Mouse (Mus musculus) A20 (cell line): ENCODE data around the gene BC034090.
"Not testable (repeated sequence)": the region's sequence is repeated elsewhere in the genome, so short reads cannot be mapped to it uniquely, and the experiment has no call there.

Experiments
- DNase-seq: peaks from one replicate; pipeline ENCODE4 v3.0.0-alpha.2; 2011; ENCODE audit warnings: low read depth, low spot score

The BC034090 gene

DNA sequence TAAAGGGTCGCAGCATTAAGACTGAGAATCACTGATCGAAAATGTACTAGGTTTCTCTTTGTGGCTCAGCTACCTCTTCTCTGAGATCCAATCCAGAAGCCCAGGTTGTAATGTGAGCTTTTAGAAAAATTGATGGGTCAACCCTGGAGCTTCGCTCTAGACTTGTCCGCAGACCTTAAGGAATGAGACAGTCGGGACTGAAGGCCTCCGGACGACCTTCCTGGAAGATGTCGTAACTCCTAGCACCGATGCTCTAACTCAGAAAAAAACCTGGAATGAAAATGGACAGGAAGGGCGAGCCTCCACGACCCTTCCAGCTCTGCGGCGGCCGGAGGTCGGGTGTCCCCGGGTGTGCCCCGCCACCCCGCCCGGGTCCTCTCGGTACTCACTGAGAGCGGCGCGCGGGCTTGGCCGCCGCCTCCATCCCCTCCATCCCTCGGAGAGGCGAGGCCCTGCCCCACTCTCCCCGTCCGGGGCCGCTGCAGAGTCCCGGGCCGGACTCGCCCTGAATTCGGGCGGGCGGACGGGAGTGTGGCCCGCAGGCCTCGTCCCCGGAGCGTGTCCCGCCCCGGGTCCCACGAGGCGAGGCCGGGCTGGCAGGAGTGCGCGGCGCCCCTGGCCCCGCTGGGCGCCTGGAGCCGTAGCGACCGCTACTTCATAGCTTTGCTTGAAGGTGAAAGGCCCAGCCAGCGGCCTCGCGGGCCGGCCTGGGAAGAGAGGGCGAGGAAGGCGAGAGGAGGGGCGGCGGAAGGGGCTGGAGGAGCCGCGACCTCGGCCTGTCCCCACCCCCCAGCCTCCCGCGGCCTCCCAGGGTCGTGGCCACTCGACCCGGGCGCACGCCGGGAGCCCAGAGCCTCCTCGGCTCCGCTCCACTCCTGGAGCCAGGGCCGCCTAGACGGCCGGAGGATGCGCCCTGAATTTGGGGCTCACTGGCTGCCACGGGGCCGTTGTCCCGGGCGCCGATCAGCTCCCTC lies at the start of gene BC034090:
Gene BC034090 (minus strand): TSS at position 648 of the 974 bp plus-strand sequence.
- no peak for DNase-seq

DNA sequence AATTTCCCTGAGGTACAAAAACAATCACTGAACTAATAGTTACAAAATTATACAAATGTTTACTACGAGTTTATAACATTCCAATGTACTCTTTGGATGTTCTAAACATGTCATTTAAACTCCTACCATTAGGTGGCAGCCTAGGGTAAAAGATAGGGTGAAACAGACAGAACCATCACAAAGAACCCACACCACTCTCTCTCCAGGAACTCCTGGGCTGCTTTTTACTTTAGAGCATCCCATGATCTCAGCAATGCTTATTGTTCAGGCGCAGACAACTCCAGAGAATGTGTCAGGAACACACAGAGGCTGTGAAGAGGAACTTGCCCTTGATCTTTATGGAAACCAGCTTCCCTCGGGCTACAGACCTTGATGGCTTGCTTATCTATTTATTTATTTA lies 49.2 kb upstream of the BC034090 start:
- peak; percentile 74 for DNase-seq

DNA sequence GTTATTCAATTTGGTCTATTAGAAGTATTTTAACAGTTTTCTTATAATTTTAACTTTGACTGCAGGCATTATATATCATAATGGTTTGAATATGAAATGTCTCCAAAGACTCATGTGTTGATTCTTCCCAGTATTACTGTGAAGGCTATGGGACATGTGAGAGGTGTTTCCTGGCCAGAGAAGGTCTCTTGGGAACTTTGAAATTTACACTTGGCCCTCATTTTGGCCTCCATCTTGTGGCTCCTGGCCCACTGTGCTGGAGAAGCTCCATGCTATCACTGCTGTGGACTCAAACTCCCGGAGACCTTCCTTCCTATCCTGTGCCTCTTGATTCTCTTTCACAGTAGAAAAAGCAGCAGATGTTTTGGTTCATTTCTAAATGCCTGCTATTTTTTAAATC lies 45.2 kb upstream of the BC034090 start:
- DNase-seq, result no peak

DNA sequence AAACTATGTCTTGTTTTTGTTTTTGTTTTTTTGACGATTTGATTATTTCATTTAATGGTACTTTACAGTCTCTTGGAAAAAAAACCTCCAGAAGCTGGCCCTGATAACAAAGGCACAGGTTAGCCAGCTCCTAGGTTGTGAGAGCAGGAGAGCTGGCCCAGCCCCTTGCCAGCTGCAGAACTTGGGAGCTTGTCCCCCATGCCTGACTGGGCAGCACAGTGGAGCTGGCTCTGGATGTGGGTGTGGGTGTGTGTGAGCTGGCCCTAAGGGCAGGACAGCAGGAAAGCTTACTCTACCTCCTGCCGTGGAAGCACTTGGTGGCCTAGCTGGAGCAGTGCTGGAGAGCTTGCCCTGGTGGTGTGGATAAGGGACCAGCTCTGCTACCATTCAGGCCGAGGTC lies 43.8 kb upstream of the BC034090 start:
- DNase-seq, result no peak

DNA sequence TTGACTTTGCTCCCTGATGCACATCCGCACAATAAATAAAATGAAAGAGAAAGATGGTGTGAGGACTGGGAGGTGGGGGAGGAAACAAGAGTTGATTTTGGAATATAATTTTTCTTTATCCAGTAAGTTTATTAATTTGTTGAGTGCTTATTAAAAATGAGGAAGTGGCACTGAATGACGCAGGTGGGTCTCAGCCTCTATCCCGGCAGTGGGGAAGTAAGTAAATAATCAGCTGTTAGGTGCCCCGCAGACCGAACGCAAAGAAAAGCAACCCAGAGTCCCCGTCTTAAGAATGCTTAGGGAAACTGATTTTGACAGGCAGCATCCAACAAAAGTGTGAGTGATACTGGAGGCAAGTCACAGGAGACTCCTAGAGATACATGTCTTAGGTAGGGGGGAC lies 39.6 kb upstream of the BC034090 start:
- peak; percentile 77 for DNase-seq

DNA sequence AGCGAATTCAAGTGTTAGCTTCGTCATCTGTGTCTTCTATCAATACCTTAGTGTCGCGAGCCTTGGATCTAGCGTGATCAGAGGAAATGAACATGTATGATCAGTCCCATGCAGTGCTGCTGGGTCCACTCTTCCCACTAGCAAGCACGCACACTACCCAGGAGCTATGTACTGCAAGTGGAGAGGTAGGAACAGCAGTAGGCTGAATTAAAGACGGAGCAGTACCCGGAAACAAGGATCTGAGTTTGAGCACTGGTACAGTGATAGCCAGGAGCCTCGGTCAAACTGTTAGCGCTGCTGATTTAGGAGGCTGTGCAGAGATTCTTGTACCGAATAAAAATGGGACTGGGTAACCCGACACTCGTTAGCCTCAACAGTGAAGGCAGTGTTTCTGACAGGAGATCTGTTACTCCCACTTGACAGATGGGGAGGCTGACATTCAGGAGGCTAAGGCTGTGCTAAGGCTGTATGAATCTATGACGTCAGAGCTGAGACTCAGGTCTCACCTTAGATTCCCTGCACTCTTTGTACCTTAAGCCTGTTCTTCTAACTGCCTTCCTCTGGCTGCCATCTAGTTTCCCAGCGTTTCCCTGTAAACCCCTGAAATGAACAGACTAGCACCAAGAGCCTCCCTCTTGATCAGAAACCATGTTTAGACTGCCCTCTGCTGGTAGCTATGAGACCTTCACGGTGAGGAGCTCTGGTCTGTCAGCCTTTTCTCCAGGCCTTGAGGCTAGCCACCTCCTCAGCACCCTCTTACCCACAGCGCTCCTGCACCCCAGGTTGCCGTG lies 37.0 kb upstream of the BC034090 start:
- peak; percentile 73 for DNase-seq

DNA sequence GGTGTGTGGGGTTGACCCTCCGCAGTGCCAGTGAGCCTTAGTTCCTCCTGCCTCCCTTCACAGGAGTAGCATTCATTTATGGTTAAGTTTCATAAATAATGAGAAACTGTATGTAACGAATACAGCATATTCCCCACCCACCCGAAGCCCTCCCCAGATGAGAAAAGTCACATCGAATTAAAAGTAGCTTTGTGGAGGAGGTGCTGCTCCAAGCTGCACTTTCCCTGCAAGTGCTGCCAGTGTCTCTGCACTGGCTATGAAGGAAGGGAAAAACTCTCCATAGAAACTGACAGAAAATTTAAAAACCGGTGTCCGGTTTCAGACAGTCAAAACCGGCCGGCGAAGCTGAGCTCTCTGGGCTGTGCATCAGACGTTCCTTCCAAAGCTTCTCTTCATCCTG lies 36.1 kb upstream of the BC034090 start:
- DNase-seq, result no peak

DNA sequence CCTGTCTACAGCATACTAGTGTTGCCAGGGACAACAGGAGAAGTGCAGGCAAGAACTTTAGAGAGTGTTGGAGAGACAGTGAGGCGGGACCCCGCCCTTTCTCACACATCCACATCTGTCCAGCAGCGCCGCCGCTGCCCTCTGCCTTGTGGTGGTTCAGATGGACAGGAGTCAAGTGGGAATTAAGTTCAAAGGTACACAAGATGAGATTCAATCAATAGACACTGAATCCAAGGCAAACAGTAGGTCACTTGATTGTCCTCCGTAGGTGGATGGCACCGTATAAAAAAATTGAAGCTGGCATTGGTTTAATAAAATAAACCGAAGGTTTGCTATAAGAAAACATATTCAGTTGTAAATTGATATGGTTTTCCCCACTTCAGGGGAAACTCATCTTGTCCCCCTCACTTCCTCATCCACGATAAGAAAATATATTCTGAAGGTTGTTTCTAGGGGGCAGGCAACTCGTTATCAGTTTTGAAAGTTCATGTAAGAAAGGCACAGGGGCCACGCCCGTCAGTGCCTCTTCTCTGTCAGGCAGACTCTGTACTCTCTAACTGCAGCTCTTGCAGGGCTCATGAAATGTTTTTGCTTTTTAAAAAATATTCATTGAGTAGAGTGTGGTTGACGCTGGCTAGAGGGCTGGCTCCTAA lies 32.3 kb upstream of the BC034090 start:
- DNase-seq, result peak; percentile 41

DNA sequence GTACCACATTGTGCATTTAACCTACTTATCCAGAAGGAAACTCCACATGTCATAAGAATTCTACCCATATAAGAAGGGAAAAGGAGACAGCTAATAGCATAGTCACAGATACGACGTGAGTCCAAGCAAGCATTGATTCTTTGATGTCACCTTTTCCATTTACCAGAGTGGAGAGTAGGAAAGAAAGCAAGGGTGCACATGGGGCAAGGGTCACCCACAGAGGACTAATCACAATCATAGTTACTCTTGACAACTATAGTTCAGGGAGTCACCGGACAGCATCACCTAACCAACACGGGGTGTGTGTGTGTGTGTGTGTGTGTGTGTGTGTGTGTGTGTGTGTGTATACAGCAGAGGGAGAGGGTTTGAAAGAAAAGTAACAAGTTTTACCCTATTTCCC lies 31.5 kb upstream of the BC034090 start:
- DNase-seq, result no peak

DNA sequence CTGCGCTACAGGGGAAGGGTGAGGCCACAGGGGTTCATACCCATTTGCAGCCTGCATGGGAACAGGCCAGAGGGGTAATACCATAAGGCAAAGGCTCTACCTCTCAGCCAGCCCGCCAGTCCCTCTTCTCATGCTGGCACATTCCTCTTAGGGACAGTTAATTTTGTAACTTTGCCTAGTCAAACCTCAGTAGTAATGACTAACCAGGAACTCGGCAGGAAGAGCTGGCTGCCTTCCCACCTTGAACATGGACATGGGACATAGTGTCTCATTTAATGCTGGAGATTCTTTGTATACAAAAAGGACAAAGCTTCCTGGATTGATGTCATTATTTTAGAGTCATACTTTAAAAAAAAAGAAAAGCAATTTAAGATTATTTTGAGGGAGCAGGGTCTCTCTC lies 30.7 kb upstream of the BC034090 start:
- DNase-seq, result no peak

DNA sequence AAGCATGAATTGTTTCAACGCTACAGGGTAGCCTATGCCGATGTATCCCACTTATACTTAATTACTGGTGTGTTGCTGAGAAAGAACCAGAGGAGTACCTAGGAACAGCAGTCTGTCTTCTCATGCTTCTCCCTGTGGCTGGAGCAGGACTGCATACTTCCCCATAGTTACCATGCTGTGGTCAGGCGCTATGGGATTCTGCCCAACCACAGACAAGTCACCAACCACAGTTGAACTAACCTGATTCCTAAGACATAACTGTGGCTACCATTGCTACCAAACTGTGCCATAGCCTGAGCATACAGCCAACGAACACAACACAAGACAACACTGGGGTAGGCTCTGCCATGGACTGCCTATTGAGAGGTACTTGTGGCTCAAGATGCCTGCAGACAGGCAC lies 28.7 kb upstream of the BC034090 start:
- no peak for DNase-seq

DNA sequence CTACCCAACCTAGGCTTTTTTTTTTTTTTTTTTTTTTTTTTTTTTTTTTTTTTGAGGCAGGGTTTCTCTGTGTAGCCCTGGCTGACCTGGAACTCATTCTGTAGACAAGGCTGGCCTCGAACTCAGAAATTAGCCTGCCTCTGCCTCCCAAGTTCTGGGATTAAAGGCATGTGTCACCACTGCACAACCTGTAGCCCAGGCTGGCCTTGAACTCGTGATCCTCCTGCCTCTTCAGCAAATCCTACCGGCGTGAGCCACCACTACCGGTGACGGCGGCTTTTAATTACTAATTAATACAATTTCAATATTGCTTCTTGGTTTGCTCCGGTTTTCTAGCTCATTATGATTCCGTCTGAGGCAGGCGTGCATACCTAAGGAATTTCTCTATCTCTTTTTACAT lies 18.3 kb upstream of the BC034090 start:
- DNase-seq, result not testable (repeated sequence)

DNA sequence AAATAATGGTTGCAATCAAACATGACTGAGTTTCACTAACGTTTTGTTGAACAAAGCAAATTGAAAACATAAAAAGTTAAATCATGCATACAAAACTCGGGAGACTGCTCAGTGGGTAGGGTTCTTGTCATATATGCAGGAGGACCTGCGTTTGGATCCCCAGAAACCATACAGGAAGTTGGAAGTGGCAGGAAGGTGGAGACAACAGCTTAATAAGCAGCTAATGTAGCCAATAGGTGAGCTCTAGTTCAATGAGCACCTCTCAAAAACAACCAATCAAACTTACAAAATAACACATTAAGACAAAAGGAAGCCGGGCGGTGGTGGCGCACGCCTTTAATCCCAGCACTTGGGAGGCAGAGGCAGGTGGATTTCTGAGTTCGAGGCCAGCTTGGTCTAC lies 10.1 kb upstream of the BC034090 start:
- no peak for DNase-seq

DNA sequence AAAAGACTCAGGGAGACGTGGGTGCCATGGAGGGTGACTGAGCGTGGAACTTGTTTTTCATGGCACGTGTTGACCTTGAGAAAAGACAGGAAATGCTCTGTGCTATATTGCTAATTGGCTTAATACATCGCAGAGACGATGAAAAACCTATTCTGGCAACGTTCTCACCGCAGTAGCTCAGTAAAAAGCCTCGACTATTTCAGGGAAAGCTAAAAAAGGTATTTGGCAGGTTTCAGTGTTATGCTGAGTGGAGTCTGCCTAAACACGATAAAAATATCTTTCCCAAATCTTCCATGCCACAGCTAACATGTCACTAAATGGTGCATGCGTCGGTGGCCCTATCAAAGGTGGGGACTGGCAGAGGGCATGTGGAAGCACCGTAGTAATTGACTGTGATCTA lies 8.9 kb upstream of the BC034090 start:
- no peak for DNase-seq

DNA sequence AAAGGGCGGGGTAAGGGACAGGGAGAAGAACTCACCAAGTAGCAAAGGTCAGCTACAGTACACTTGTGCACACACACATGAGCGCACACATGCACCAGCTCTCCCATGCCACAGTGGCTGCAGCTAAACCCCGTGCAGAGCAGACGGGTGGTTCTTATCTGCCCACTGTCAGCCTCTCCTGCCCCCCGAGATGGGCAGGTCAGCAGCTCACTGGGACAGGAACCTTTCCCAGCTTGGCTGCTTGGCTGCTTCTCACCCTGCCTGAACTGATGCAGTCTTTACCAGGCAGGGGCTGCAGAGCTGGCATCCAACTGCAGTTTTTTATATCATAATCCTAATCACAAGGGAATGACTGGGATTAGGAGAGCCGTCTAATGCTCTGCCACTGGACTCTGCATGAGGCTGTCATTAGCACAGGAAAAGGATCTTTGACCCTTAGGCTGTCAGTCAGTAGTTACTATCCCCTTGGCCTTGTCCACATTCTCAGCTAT lies 8.4 kb upstream of the BC034090 start:
- no peak for DNase-seq

DNA sequence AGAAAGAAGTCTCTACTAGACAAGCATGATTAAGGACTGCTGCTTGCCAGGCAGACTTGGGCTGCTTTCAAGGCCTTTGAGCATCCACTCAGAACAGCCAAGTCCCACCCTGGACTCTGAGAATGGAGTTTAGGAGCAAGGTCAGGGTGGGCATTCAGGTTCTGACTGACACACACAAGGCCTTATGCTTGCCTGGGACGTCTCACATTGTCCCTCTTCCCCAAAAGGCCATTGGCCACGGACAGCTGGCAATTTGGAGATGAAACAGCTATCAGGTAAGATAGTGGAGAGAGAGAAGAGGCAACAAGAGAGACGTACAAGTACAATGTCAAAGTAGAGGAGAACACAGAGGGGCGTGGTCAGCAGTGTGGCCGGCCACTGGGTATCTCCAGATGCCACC lies 7.4 kb upstream of the BC034090 start:
- no peak for DNase-seq

DNA sequence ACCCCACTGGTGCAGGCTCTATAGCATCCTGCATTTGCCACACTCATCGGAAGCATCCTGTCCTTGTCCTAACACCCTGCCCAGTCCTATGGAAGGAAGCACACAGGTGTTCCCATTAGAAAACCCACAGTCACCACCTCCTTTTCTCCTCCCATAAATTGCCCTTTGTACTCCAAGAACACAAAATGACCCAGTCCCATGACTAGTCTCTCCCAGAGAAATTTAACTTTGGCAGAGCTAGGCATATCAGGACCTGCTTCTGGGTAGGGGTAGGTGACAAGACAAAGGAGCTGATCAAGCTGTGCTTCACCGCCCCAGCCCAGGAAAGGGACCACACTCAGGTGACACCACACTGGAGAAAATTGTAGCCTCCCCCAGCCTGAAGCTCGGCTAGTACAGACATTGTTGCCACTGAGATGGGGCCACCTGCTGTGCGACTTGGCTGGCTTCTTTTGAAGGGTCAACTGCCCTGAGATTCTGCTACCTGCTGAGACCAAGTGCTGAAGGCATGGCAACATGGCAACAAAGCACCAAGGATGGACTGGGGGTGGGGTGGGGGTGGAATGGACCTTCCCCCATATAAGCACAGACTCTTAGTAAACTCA lies 6.4 kb upstream of the BC034090 start:
- no peak for DNase-seq

DNA sequence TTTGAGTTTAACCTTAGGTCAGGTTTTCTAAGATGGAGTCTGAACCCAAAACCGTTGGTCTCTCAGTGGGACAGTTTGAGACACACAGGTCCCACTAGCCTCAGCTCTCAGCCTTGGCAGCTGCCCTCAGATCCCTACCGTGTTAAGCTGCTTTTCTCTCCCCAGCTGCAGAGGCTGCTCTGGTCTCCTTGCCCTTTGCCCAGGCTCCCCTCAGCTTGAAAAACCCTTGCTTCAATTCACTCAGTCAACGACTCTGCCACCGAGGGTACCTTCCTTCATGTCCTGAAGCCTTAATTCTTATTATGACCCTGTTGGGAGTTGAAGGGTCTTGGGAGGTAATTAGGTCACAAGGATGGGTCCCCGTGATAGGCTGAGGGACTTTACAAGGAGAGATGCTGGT lies 5.7 kb upstream of the BC034090 start:
- DNase-seq, result no peak

DNA sequence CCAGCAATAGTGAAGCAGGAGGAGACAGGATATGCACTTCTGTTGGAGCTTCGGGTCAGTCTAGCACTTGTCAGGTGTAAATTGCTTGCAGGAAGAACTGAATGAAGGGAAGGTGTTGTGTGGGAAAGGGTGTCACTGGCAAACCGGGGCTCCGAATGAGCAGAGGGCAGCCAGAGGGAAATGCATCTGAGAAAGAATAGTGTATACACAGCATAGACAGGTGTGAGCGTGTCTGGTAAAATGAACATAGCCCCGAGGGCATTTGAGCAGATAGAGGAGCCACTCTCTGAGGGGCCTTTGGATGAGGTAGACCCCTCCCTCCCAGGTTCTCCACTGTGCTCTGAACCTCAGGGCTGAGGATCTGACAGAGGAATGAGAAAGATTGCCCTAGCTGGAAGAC lies 3.8 kb upstream of the BC034090 start:
- no peak for DNase-seq

DNA sequence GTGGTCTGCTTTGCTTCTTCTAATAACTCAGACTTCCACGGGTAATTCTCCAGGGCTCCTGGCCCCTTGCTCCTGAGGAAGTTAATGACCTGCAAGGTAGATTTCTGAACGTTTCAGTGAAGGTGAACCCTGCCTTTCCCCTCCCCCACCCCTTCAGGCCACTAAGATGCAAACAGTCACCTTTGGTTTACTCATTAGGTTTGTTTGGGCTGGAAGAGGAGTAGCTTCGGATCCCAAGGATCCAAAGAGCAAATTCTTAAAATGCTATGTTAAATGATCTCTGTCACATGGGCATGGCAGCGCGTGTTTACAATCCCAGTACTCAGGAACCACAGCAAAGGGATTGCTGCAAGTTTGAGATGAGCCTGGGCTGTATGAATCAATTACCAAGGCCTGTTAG lies 3.2 kb upstream of the BC034090 start:
- no peak for DNase-seq

DNA sequence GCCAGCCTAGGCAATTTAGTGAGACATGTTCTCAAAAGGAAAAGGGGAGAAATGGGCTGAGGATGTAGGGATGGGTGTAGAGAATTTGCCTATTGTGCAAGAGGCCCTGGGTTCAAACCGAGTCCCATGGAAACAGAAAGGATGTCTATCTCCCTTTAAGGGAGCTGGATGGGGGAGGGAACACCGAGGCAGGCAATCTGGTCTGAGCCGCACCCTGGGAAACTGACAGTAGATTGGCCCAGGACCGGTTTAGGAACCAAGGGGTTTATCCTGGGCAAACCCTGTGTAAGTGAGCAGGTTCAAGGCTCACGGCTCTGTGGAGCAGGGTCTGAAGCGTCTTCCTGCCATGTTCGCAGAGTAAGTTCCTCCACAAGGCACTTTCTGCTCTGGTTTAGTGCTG lies 1.3 kb upstream of the BC034090 start:
- DNase-seq, result no peak

DNA sequence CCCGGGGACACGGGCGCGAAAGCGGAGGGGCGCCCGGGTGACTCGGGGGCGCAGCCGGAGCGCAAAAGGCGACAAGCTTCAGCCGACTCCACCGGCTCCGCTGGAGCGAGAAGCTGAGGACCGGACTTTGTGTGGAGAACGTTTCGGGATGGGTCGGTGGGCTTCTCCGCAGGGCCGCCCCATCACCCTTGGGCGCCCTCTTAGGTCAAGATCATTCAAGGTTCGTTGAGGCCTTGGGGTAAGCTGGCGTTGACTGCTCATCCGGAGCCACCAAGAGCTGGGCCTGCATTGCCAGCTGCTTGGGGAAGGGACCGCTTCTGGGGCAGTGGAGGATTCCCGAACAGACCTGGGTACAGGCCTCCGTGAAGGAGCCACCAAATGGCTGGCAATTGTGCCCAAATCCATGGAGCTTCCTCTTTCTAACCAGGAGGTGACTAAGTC lies 547 bp upstream of the BC034090 start:
- DNase-seq, result no peak
